Mouse (Mus musculus) kidney, adult 2 months (tissue): ENCODE measurements around the gene 2410002F23Rik. TPM values are rescaled to one million over a fixed set of nuclear protein-coding genes. Genes with fewer than 3 reads are reported as not detected.

ENCODE experiments used
- DNase-seq: peaks from one replicate; pipeline ENCODE4 v3.0.0; 2021
- H3K27ac ChIP-seq: fragments of 200-500 bp; 2 replicates; pipeline ENCODE4 v1.5.1; 2012; ENCODE audit warnings: low read depth, low read length, control low read depth, inconsistent platforms; ENCODE audit not compliant: insufficient read depth
- H3K27me3 ChIP-seq: fragments of 200-500 bp; replicated peaks from 2 replicates; pipeline ENCODE4 v1.6.1; 2012; ENCODE audit warnings: mild to moderate bottlenecking, moderate library complexity, low read length, inconsistent platforms; ENCODE audit not compliant: control insufficient read depth, insufficient read depth
- H3K36me3 ChIP-seq: fragments of 200-500 bp; 2 replicates; pipeline ENCODE4 v1.6.1; 2012; ENCODE audit warnings: mild to moderate bottlenecking, moderate library complexity, low read length, inconsistent platforms; ENCODE audit not compliant: control insufficient read depth, insufficient read depth
- H3K4me1 ChIP-seq: fragments of 200-500 bp; 2 replicates; pipeline ENCODE4 v1.6.1; 2011; ENCODE audit warnings: low read length; ENCODE audit not compliant: control insufficient read depth, insufficient read depth
- H3K4me3 ChIP-seq: fragments of 200-500 bp; 2 replicates; pipeline ENCODE4 v1.5.1; 2011; ENCODE audit warnings: mild to moderate bottlenecking, low read depth, low read length, control low read depth; ENCODE audit not compliant: insufficient read depth
- CTCF ChIP-seq: fragments of 200-500 bp; conservative IDR thresholded peaks from 2 replicates; pipeline ENCODE4 v1.5.1; 2011; ENCODE audit warnings: low read depth, mild to moderate bottlenecking, control low read depth, low read length, moderate library complexity, mixed read lengths; ENCODE audit not compliant: insufficient read depth, insufficient read length
- POLR2A ChIP-seq: fragments of 200-500 bp; IDR thresholded peaks from one replicate; pipeline ENCODE4 v1.6.1; 2011; ENCODE audit warnings: low read depth, low read length, control low read depth
- WGBS: fragments of 180-500 bp; shearing (Covaris S2); methylation state at CpG from one replicate; pipeline ENCODE4 v1.1.7; 2018; 5-methylcytosine and 5-hydroxymethylcytosine counted together
- polyA plus RNA-seq: library from polyadenylated mRNA; depleted of rRNA; stranded (reverse); fragments of >200 nt; gene quantifications from 2 replicates; pipeline ENCODE4 v1.2.3, GENCODE M21; 2012

Gene 2410002F23Rik
- polyA plus RNA-seq, 1 experiment = 39.4 TPM

DNA sequence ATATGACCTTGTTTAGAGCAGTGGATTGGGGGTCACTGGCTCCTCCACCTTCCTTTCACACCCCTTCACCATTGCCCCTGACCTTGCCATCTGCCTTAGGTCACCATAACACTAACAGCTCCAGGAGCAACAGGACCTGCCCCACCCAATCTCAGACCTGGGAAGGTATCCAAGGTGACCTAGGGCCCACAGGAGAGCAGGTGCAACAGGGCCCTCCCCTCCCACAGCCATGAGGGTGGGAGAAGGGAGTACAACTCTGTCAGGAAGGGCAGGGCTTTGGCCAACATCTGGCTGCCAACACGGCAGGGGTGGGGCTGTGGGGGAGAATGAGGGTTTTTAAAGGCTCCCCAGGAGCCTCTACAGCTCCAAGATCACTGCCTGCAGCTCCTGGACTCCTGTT lies 21.4 kb upstream of the 2410002F23Rik start, which contains the start of gene Klk1:
Klk1 (plus strand) TSS at position 285 of the 400 bp plus-strand sequence.
- peak within 1 kb of the TSS; percentile 98 for H3K27ac ChIP-seq
- 32% methylated on average over 1 of the region's 1 CpGs for WGBS
- no peaks in the 10 kb centered on the region for H3K36me3 ChIP-seq
- no peaks in the 10 kb centered on the region for H3K27me3 ChIP-seq
- peak within 1 kb of the TSS; percentile 36 for H3K4me3 ChIP-seq
- TF ChIP-seq POLR2A (no peak), CTCF (no peak)
- DNase-seq = peak; percentile 66
- H3K4me1 ChIP-seq = no peaks in the 10 kb centered on the region

DNA sequence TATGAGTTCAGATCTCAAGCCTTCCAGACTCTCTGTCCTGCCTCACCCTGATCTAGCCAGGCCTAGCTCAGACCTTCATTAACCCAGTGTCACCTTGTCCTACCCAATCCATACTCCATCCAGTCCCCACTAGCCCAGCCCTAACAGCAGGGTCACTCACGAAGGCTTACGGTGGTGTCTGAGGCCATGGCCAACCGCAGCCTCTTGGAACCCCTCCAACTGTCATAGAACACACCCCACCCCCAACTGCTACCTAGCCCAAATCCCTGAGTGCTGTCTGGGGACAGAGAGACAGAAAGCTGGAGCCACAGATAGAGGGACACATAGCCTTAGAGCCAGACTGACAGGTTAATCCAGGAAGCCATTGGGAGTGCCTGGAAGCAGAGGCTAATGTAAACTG lies 10.6 kb upstream of the 2410002F23Rik start, which contains the start of gene Gm36864:
Gm36864 (plus strand) TSS at position 269 of the 400 bp plus-strand sequence.
- Histone ChIP-seq H3K4me1 (no peaks in the 10 kb centered on the region), H3K4me3 (no peak within 1 kb of the TSS), H3K27me3 (no peaks in the 10 kb centered on the region), H3K27ac (peak within 1 kb of the TSS; percentile 9; the same call in 1 of the 2 replicates), H3K36me3 (no peaks in the 10 kb centered on the region)
- TF ChIP-seq CTCF = no peak
- no peak for TF ChIP-seq POLR2A
- WGBS = 40% methylated on average over 3 of the region's 3 CpGs
- DNase-seq = peak; percentile 13

GRCm38 (mm10) chr7:44239913-44240312 lies 6.6 kb upstream of the 2410002F23Rik start:
- H3K27ac ChIP-seq = peak overlapping the region; percentile 89; the same call in 1 of the 2 replicates
- H3K36me3 ChIP-seq = no peaks in the 10 kb centered on the region
- H3K4me1 ChIP-seq = no peaks in the 10 kb centered on the region
- WGBS = 44% methylated on average over 2 of the region's 2 CpGs
- DNase-seq = no peak
- H3K4me3 ChIP-seq = no peak overlapping the region
- TF ChIP-seq POLR2A (no peak), CTCF (no peak)
- H3K27me3 ChIP-seq = no peaks in the 10 kb centered on the region

GRCm38 (mm10) chr7:44240712-44241111 lies 5.8 kb upstream of the 2410002F23Rik start:
- Histone ChIP-seq H3K4me3 (peak overlapping the region; percentile 35), H3K27ac (peak overlapping the region; percentile 89), H3K36me3 (no peaks in the 10 kb centered on the region), H3K27me3 (no peaks in the 10 kb centered on the region), H3K4me1 (peaks cover 7% of the 10 kb centered on the region; the same call in 1 of the 2 replicates)
- DNase-seq = peak; percentile 58
- TF ChIP-seq POLR2A (no peak), CTCF (no peak)
- 31% methylated on average over 1 of the region's 1 CpGs for WGBS

GRCm38 (mm10) chr7:44241163-44241562 lies 5.4 kb upstream of the 2410002F23Rik start:
- no peak for TF ChIP-seq POLR2A
- TF ChIP-seq CTCF = peak; percentile 44; the same call in 1 of the 2 replicates
- peaks cover 8% of the 10 kb centered on the region; the same call in 1 of the 2 replicates for H3K4me1 ChIP-seq
- H3K27ac ChIP-seq = peak overlapping the region; percentile 89
- peak overlapping the region; percentile 35 for H3K4me3 ChIP-seq
- WGBS = 57% methylated on average over 2 of the region's 2 CpGs
- H3K36me3 ChIP-seq = no peaks in the 10 kb centered on the region
- DNase-seq = peak; percentile 41
- no peaks in the 10 kb centered on the region for H3K27me3 ChIP-seq

- Histone ChIP-seq H3K36me3 (no peaks in the 10 kb centered on the region), H3K27ac (no peak overlapping the region), H3K4me3 (no peak overlapping the region), H3K4me1 (peaks cover 8% of the 10 kb centered on the region; the same call in 1 of the 2 replicates), H3K27me3 (no peaks in the 10 kb centered on the region)
- TF ChIP-seq CTCF = no peak
- no peak for TF ChIP-seq POLR2A
- DNase-seq = no peak
- 41% methylated on average over 1 of the region's 1 CpGs for WGBS
These were observed 2.4 kb upstream of the 2410002F23Rik start for GRCm38 (mm10) chr7:44244080-44244479.

GRCm38 (mm10) chr7:44246984-44247470 lies 505 bp downstream of the 2410002F23Rik start:
- under 1% methylated on average over 23 of the region's 23 CpGs for WGBS
- TF ChIP-seq CTCF = no peak
- no peak for TF ChIP-seq POLR2A
- Histone ChIP-seq H3K36me3 (no peaks in the 10 kb centered on the region), H3K27ac (peak overlapping the region; percentile 84), H3K4me1 (peaks cover 8% of the 10 kb centered on the region; the same call in 1 of the 2 replicates), H3K4me3 (peak overlapping the region; percentile 96), H3K27me3 (no peaks in the 10 kb centered on the region)
- no peak for DNase-seq
